Mouse (Mus musculus) intestine, postnatal 0 days (tissue): ENCODE results near the gene Pramef17. TPM values are rescaled to one million over a fixed set of nuclear protein-coding genes. Genes with fewer than 3 reads are reported as not detected.
"Not testable (repeated sequence)": the region's sequence is repeated elsewhere in the genome, so short reads cannot be mapped to it uniquely, and the experiment has no call there.

ENCODE experiments used
- ATAC-seq: fragments of 200-750 bp; cut with Nextera tagmentation; 2 replicates; pipeline ENCODE4 v1.8.0; 2017; ENCODE audit warnings: mild to moderate bottlenecking, moderate TSS enrichment, moderate library complexity
- H3K27ac ChIP-seq: fragments of 300-500 bp; sonication (generic); 2 replicates; pipeline ENCODE4 v1.5.1; 2014; ENCODE audit warnings: mild to moderate bottlenecking, low read depth, low read length, moderate library complexity
- H3K27me3 ChIP-seq: fragments of 300-500 bp; sonication (generic); replicated peaks from 2 replicates; pipeline ENCODE4 v1.6.1; 2014; ENCODE audit warnings: low read length, mixed read lengths; ENCODE audit not compliant: control insufficient read depth, insufficient read depth
- H3K36me3 ChIP-seq: fragments of 300-500 bp; sonication (generic); 2 replicates; pipeline ENCODE4 v1.6.1; 2014; ENCODE audit warnings: mild to moderate bottlenecking, moderate library complexity; ENCODE audit not compliant: control insufficient read depth, insufficient read depth
- H3K4me1 ChIP-seq: fragments of 300-500 bp; sonication (generic); replicated peaks from 2 replicates; pipeline ENCODE4 v1.6.1; 2014; ENCODE audit warnings: antibody characterized with exemption, low read length, mixed read lengths; ENCODE audit not compliant: control insufficient read depth, insufficient read depth
- H3K4me2 ChIP-seq: fragments of 300-500 bp; sonication (generic); replicated peaks from 2 replicates; pipeline ENCODE4 v1.6.1; 2014; ENCODE audit warnings: low read depth, mild to moderate bottlenecking, moderate library complexity
- H3K4me3 ChIP-seq: fragments of 300-500 bp; sonication (generic); 2 replicates; pipeline ENCODE4 v1.5.1; 2014; ENCODE audit warnings: low read depth, low read length
- H3K9ac ChIP-seq: fragments of 300-500 bp; sonication (generic); 2 replicates; pipeline ENCODE4 v1.6.1; 2014; ENCODE audit warnings: mild to moderate bottlenecking, low read depth, low read length
- H3K9me3 ChIP-seq: fragments of 300-500 bp; sonication (generic); 2 replicates; pipeline ENCODE4 v1.6.1; 2016; ENCODE audit warnings: mixed run types; ENCODE audit not compliant: control insufficient read depth
- WGBS: fragments of 180-500 bp; shearing (Covaris S2); extraction: QIAGEN DNeasy Blood & Tissue Kit; methylation state at CpG from one replicate; pipeline ENCODE4 v1.1.7; 2014; 5-methylcytosine and 5-hydroxymethylcytosine counted together
- polyA plus RNA-seq: library from polyadenylated mRNA; unstranded; fragments of >200 nt; fragmentation: Nextera tagmentation; extraction: Ambion mirVana; gene quantifications from 2 replicates; pipeline ENCODE4 v1.2.1, GENCODE M21; 2015

The Pramef17 gene
- not detected in 2 replicates for polyA plus RNA-seq

- H3K27ac ChIP-seq, ATAC-seq, H3K4me3 ChIP-seq, H3K27me3 ChIP-seq, H3K9ac ChIP-seq, H3K9me3 ChIP-seq, H3K4me2 ChIP-seq, H3K4me1 ChIP-seq, H3K36me3 ChIP-seq: not testable (repeated sequence)
- 47% methylated on average over 3 of the region's 3 CpGs for WGBS
Measured at GRCm38 (mm10) chr4:143994269-143994668, at the start of gene Pramef17. TSS of gene Pramef17 (minus strand) at chr4:143994369.

DNA sequence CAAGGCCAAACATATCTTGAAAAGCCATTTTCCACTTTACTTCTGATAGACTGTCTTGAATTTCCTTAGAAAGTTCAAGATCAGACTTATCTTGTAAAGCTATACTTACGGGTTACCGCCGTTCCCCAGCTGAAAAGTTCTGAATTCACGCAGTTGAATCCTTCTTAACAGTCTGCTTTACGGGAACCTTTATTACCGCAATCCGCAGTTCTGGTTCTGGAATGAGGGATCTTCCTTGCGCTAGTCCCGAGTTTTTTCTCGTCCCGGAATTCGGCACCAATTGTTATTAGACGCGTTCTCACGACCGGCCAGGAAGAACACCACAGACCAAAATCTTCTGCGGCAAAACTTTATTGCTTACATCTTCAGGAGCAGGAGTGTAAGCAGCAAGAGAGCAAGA lies 6.0 kb downstream of the Pramef17 start:
- not testable (repeated sequence) for H3K27ac ChIP-seq, H3K9me3 ChIP-seq, H3K36me3 ChIP-seq, H3K9ac ChIP-seq, H3K4me1 ChIP-seq, H3K4me3 ChIP-seq, ATAC-seq, H3K27me3 ChIP-seq, H3K4me2 ChIP-seq
- WGBS, result 97% methylated on average over 14 of the region's 17 CpGs

DNA sequence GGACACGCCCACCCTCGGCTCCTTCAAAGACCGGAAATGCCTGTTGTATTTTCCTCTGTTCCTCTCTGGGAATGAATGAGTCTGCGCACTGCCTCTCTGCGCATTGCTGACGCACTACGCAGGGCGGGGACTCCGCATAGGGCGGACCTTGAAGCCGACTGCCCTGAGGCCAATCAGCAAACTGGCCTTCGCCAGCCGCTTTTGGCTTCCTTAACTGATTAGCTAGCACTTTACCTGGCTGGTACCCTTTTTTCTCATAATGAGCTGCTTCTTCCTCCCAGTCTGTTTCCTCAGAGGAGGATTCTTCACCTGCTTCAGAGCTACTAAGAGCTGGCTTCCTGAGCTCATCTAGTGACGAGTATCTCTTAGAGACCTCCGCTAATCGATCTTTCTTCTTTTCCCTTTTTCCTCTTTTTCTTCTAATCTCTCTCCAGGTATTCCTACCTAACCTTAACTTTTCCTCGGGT lies 6.7 kb downstream of the Pramef17 start:
- H3K4me3 ChIP-seq, ATAC-seq, H3K4me2 ChIP-seq, H3K9me3 ChIP-seq, H3K4me1 ChIP-seq, H3K27me3 ChIP-seq, H3K9ac ChIP-seq, H3K27ac ChIP-seq, H3K36me3 ChIP-seq: not testable (repeated sequence)
- WGBS, result 89% methylated on average over 9 of the region's 17 CpGs

DNA sequence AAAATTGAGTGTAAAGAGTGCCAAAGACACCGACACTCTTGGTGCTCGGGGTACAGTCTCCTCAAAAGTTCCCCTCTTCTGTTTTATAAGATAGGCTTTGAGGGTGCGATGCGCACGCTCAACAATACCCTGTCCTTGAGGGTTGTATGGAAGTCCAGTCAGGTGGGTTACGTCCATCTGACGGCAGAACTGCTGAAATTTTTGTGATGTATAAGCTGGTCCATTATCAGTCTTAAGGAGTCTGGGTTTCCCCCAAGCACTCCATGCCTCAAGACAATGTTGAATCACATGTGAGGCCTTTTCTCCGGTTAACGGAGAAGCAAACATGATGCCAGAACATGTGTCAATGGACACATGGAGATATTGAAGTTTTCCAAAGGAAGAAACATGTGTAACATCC lies 8.4 kb downstream of the Pramef17 start:
- not testable (repeated sequence) for H3K9me3 ChIP-seq, H3K9ac ChIP-seq, H3K4me1 ChIP-seq, H3K27ac ChIP-seq, H3K36me3 ChIP-seq, H3K4me2 ChIP-seq, ATAC-seq, H3K4me3 ChIP-seq, H3K27me3 ChIP-seq
- WGBS, result 100% methylated on average over 2 of the region's 9 CpGs

- H3K9me3 ChIP-seq, ATAC-seq, H3K4me2 ChIP-seq, H3K27me3 ChIP-seq, H3K9ac ChIP-seq, H3K36me3 ChIP-seq, H3K27ac ChIP-seq, H3K4me1 ChIP-seq, H3K4me3 ChIP-seq: not testable (repeated sequence)
- WGBS, result no CpG with 5 or more reads among the region's 7 CpGs
Measured at GRCm38 (mm10) chr4:143985165-143985564, 9.0 kb downstream of the Pramef17 start.

DNA sequence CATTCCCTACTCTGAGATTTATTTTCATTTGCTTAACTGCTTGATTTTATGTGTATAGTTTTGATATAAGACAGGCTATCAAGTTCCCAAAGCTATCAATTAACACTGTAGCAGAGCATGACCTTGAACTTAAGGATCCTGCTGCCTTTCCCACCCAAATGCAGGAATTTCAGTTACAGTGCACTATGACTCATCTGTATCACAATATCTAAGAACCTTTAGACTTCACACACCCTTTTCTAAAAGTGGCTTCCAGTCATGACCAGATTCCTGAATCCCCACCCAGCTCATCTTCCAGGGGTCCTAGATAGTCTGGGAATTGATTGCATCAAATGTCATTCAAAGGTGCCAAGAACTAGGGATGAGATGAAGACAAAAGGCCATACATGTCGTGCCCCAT lies 10.7 kb downstream of the Pramef17 start:
- not testable (repeated sequence) for H3K36me3 ChIP-seq, H3K27me3 ChIP-seq, H3K4me3 ChIP-seq, H3K9me3 ChIP-seq, H3K4me2 ChIP-seq, H3K4me1 ChIP-seq, H3K9ac ChIP-seq, H3K27ac ChIP-seq, ATAC-seq
- 60% methylated on average over 1 of the region's 1 CpGs for WGBS

- not testable (repeated sequence) for H3K27ac ChIP-seq, H3K9ac ChIP-seq, H3K4me2 ChIP-seq, H3K4me1 ChIP-seq, H3K27me3 ChIP-seq, H3K9me3 ChIP-seq, H3K4me3 ChIP-seq, ATAC-seq, H3K36me3 ChIP-seq
- 45% methylated on average over 2 of the region's 2 CpGs for WGBS
Measured at GRCm38 (mm10) chr4:143966850-143967249, 27.3 kb downstream of the Pramef17 start, which contains the start of gene Gm13101. TSS of gene Gm13101 (minus strand) at chr4:143966950.

DNA sequence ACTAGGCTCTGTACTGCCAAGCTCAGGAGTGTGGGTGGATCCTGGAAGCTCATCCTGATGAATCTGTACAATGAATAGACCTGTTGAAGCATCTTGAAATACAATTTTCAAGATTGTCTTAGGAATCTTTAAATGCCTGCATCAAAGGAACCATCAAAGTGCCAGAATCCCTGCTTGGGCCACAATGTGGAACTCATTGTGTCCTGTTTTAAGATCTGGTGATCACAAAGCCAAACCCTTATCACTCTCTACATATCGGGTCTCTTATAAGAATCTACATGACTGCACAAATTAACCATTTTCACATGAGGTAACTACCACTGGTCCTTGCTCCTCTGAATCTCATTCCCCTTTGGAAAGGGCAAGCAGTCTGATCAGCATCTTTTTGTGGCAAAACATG lies 43.3 kb downstream of the Pramef17 start, which contains the start of gene Pramef25:
Gene Pramef25, minus strand, starts transcription at position 101 of the 400 bp plus-strand sequence.
- 84% methylated on average over 1 of the region's 1 CpGs for WGBS
- H3K4me1 ChIP-seq, H3K4me2 ChIP-seq, ATAC-seq, H3K27ac ChIP-seq, H3K9me3 ChIP-seq, H3K36me3 ChIP-seq, H3K4me3 ChIP-seq, H3K9ac ChIP-seq, H3K27me3 ChIP-seq: not testable (repeated sequence)
